Mouse (Mus musculus) liver, adult 2 months (tissue): ENCODE results near the gene Arg1.

Experiments
- CTCF ChIP-seq: fragments of 200-500 bp; IDR thresholded peaks from 2 replicates; pipeline ENCODE4 v1.5.1; 2011; ENCODE audit warnings: low read depth, low read length, control low read depth
- POLR2A ChIP-seq: fragments of 200-500 bp; IDR thresholded peaks from 2 replicates; pipeline ENCODE4 v1.6.1; 2011; ENCODE audit warnings: low read length, control low read depth; ENCODE audit not compliant: insufficient read depth; ENCODE audit errors: extremely low read depth

- no peak for TF ChIP-seq CTCF
- TF ChIP-seq POLR2A, result no peak
Observed at GRCm38 (mm10) chr10:24950223-24950622, 22.9 kb upstream of the Arg1 start.
